Comparison of ENCODE assay signal across 19 mouse cellular contexts in genomic region chr1:22116466-22116865, GRCm38 (mm10).
DNase-seq lines count a peak whose midpoint lies in the region; ATAC-seq lines count a peak whose summit lies in the region.
"Had no signal": no experiment of that assay in that cellular context is flagged by ENCODE, and none has a peak within 500 bp of the region (broad histone marks: within the 10 kb centered on the region; RNA-seq: fewer than 3 reads in every experiment).

No protein-coding gene starts in this region.

- ATAC-seq in heart, embryonic 12.5 days (ENCODE audit: insufficient number of reproducible peaks, low FRiP score), result no peak
- ATAC-seq: forebrain, embryonic 16.5 days; hindbrain, postnatal 0 days had no signal

- H3K27ac ChIP-seq in heart, embryonic 10.5 days, result no peak overlapping the region
- no peak overlapping the region for H3K27ac ChIP-seq in heart, embryonic 12.5 days (ENCODE audit: poor library complexity, severe bottlenecking)
- no peak overlapping the region for H3K27ac ChIP-seq in limb, embryonic 10.5 days
- H3K27ac ChIP-seq: embryonic facial prominence, embryonic 12.5 days; forebrain, embryonic 12.5 days; hindbrain, embryonic 13.5 days; hindbrain, postnatal 0 days; kidney, embryonic 15.5 days had no signal

- no peaks in the 10 kb centered on the region for H3K36me3 ChIP-seq in heart, embryonic 10.5 days
- H3K36me3 ChIP-seq in heart, embryonic 12.5 days, result no peaks in the 10 kb centered on the region
- H3K36me3 ChIP-seq in limb, embryonic 10.5 days, result no peaks in the 10 kb centered on the region
- H3K36me3 ChIP-seq: embryonic facial prominence, embryonic 12.5 days; forebrain, embryonic 12.5 days; hindbrain, embryonic 13.5 days; kidney, embryonic 15.5 days had no signal

- intact Hi-C loops in heart, postnatal 10 days (cut with DNase I), result no loop called here
- intact Hi-C loops in heart, postnatal 14 days (cut with DNase I), result no loop called here

- no peaks in the 10 kb centered on the region for H3K4me1 ChIP-seq in heart, embryonic 10.5 days
- no peaks in the 10 kb centered on the region for H3K4me1 ChIP-seq in heart, embryonic 12.5 days (replicated peaks)
- peaks cover 3% of the 10 kb centered on the region; the same call in 1 of the 2 replicates for H3K4me1 ChIP-seq in limb, embryonic 10.5 days
- H3K4me1 ChIP-seq: forebrain, embryonic 12.5 days; hindbrain, embryonic 13.5 days; kidney, embryonic 15.5 days had no signal

- H3K4me2 ChIP-seq in heart, embryonic 12.5 days, result no peak overlapping the region
- H3K4me2 ChIP-seq: embryonic facial prominence, embryonic 12.5 days; forebrain, embryonic 12.5 days; hindbrain, embryonic 13.5 days; kidney, embryonic 15.5 days had no signal

- no peaks in the 10 kb centered on the region for H3K9me3 ChIP-seq in heart, embryonic 10.5 days
- no peaks in the 10 kb centered on the region for H3K9me3 ChIP-seq in heart, embryonic 12.5 days (replicated peaks)
- H3K9me3 ChIP-seq in limb, embryonic 10.5 days (replicated peaks), result no peaks in the 10 kb centered on the region
- H3K9me3 ChIP-seq: embryonic facial prominence, embryonic 12.5 days; forebrain, embryonic 12.5 days; hindbrain, embryonic 13.5 days; kidney, embryonic 15.5 days had no signal

- no peak overlapping the region for H3K9ac ChIP-seq in heart, embryonic 12.5 days
- H3K9ac ChIP-seq: embryonic facial prominence, embryonic 12.5 days; forebrain, embryonic 12.5 days; hindbrain, embryonic 13.5 days; kidney, embryonic 15.5 days had no signal

- peak; percentile 48 to 60 for DNase-seq in heart, adult 18-20 months
- no peak for DNase-seq in heart, embryonic 10.5 days (ENCODE audit: low spot score)
- peak; percentile 68 to 71 for DNase-seq in heart, postnatal 10 days
- DNase-seq in fibroblast of lung, adult 2 months (ENCODE audit: low read depth), result peak; percentile 32
- peak; percentile 5 to 54 for DNase-seq in heart, postnatal 14 days
- no peak for DNase-seq in limb, embryonic 10.5 days (ENCODE audit: low spot score)
- DNase-seq: adrenal gland, adult 8-10 months; cerebellum, adult 11 months; cerebellum, adult 9-11 months; embryo, embryonic 11 days; gastrocnemius, postnatal 10 days; kidney, adult 11 months had no signal

- 65% methylated on average over 1 of the region's 1 CpGs for WGBS in heart, embryonic 10.5 days
- 60% methylated on average over 1 of the region's 1 CpGs for WGBS in heart, embryonic 12.5 days
- 78% methylated on average over 1 of the region's 1 CpGs for WGBS in limb, embryonic 10.5 days

- H3K27me3 ChIP-seq in heart, embryonic 10.5 days (ENCODE audit: insufficient read depth, poor library complexity, severe bottlenecking), result no peaks in the 10 kb centered on the region
- H3K27me3 ChIP-seq in heart, embryonic 12.5 days (replicated peaks), result no peaks in the 10 kb centered on the region
- H3K27me3 ChIP-seq in limb, embryonic 10.5 days (ENCODE audit: low read depth, poor library complexity, severe bottlenecking), result no peaks in the 10 kb centered on the region
- H3K27me3 ChIP-seq: forebrain, embryonic 12.5 days; hindbrain, embryonic 13.5 days; kidney, embryonic 15.5 days had no signal

- H3K4me3 ChIP-seq in heart, embryonic 10.5 days, result no peak overlapping the region
- H3K4me3 ChIP-seq in heart, embryonic 12.5 days, result no peak overlapping the region
- H3K4me3 ChIP-seq in limb, embryonic 10.5 days, result no peak overlapping the region
- H3K4me3 ChIP-seq: embryonic facial prominence, embryonic 12.5 days; forebrain, embryonic 12.5 days; hindbrain, embryonic 13.5 days; kidney, embryonic 15.5 days had no signal

Comparison
In these comparisons a context has a peak if more than half of its experiments do, and no peak if none do; other contexts are left out.
1. DNase-seq: peak in heart, adult 18-20 months (2 of 2), heart, postnatal 10 days (2 of 2), fibroblast of lung, adult 2 months (single experiment) and heart, postnatal 14 days (2 of 2); none in heart, embryonic 10.5 days (single experiment) and limb, embryonic 10.5 days (single experiment).